Mouse (Mus musculus): ENCODE measurements around the gene Ablim1. TPM values are rescaled to one million over a fixed set of nuclear protein-coding genes. Genes with fewer than 3 reads are reported as not detected.

Gene Ablim1
- polyA plus RNA-seq, 1 experiment from 2014 or later, result 52.8 TPM

DNA sequence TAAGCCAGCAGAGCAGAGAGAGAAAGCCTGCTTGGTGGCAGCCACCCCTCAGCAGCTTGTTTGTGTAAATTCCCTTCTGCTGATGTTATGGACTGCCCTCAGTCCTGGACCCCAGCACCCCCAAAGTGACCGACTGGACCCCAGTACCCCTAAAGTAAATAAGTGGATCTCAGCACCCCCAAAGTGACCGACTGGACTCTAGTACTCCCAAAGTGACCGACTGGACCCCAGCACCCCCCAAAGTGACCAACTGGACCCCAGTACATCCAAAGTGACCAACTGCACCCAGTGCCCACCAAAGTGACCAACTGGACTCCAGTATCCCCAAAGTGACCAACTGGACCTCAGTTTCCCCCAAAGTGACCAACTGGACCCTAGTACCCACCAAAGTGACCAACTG is 208.7 kb downstream of the Ablim1 start:
- WGBS, result 98% methylated on average over 3 of the region's 3 CpGs
- Histone ChIP-seq H3K9ac (replicated peaks; ENCODE audit: low read length) (no peak overlapping the region), H3K36me3 (ENCODE audit: control insufficient read depth, insufficient read depth, low read length) (no peaks in the 10 kb centered on the region), H3K27ac (replicated peaks; ENCODE audit: low read depth, low read length) (no peak overlapping the region), H3K4me2 (ENCODE audit: low read length) (no peak overlapping the region), H3K4me1 (ENCODE audit: control insufficient read depth, insufficient read depth, low read length) (no peaks in the 10 kb centered on the region), H3K27me3 (ENCODE audit: control insufficient read depth, insufficient read depth, low read length) (no peaks in the 10 kb centered on the region), H3K4me3 (replicated peaks; ENCODE audit: low read depth, low read length) (no peak overlapping the region), H3K9me3 (ENCODE audit: control insufficient read depth, low read length) (no peaks in the 10 kb centered on the region)
- ATAC-seq (ENCODE audit: low FRiP score, low TSS enrichment) (no peak), DNase-seq (no peak)

- no peak overlapping the region for H3K9ac ChIP-seq (replicated peaks; ENCODE audit: low read length)
- H3K36me3 ChIP-seq (ENCODE audit: control insufficient read depth, insufficient read depth, low read length), result no peaks in the 10 kb centered on the region
- ATAC-seq (ENCODE audit: low FRiP score, low TSS enrichment) (no peak), DNase-seq (no peak)
- H3K27me3 ChIP-seq (ENCODE audit: control insufficient read depth, insufficient read depth, low read length), result no peaks in the 10 kb centered on the region
- no peak overlapping the region for H3K4me2 ChIP-seq (ENCODE audit: low read length)
- H3K4me3 ChIP-seq (replicated peaks; ENCODE audit: low read depth, low read length), result no peak overlapping the region
- H3K4me1 ChIP-seq (ENCODE audit: control insufficient read depth, insufficient read depth, low read length), result no peaks in the 10 kb centered on the region
- no peak overlapping the region for H3K27ac ChIP-seq (replicated peaks; ENCODE audit: low read depth, low read length)
- 72% methylated on average over 6 of the region's 6 CpGs for WGBS
- H3K9me3 ChIP-seq (ENCODE audit: control insufficient read depth, low read length), result no peaks in the 10 kb centered on the region
Observed at GRCm38 (mm10) chr19:57105156-57105555, 209.6 kb downstream of the Ablim1 start.

DNA sequence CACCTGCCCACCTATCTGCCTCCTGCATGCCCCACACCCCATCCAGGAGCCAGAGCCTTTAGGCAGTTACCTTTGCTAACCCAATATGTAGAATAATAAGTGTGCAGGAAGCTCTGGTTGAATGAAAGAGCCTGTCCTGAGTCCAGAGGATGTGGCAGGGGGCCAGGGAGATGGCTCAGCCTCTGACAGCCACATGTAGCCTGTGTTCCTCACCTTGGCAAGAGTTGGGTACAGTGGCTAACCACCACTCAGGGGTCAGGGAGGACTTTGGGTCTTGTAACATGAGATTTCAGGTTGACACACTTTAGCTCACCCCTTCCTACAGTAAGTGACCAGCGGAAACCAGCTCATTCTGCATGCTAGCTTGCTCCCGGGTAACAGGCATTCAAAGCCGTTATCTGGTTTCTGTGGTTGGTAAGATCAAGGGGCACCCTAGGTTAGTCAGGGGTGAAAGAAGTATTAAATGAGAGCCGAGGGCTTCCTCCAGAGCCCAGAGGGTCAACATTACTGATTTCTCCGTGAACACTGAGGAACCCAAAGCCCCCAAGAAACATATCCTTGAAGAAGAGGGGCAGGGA is 210.5 kb downstream of the Ablim1 start:
- Histone ChIP-seq H3K27ac (replicated peaks; ENCODE audit: low read depth, low read length) (0 out of 2 replicates have a peak overlapping the region, but pooled peaks have one; percentile 5), H3K4me3 (replicated peaks; ENCODE audit: low read depth, low read length) (no peak overlapping the region), H3K36me3 (ENCODE audit: control insufficient read depth, insufficient read depth, low read length) (no peaks in the 10 kb centered on the region), H3K9me3 (ENCODE audit: control insufficient read depth, low read length) (no peaks in the 10 kb centered on the region), H3K4me1 (ENCODE audit: control insufficient read depth, insufficient read depth, low read length) (no peaks in the 10 kb centered on the region), H3K27me3 (ENCODE audit: control insufficient read depth, insufficient read depth, low read length) (no peaks in the 10 kb centered on the region), H3K4me2 (ENCODE audit: low read length) (no peak overlapping the region), H3K9ac (replicated peaks; ENCODE audit: low read length) (no peak overlapping the region)
- no peak for ATAC-seq (ENCODE audit: low FRiP score, low TSS enrichment)
- 73% methylated on average over 5 of the region's 5 CpGs for WGBS
- no peak for DNase-seq

DNA sequence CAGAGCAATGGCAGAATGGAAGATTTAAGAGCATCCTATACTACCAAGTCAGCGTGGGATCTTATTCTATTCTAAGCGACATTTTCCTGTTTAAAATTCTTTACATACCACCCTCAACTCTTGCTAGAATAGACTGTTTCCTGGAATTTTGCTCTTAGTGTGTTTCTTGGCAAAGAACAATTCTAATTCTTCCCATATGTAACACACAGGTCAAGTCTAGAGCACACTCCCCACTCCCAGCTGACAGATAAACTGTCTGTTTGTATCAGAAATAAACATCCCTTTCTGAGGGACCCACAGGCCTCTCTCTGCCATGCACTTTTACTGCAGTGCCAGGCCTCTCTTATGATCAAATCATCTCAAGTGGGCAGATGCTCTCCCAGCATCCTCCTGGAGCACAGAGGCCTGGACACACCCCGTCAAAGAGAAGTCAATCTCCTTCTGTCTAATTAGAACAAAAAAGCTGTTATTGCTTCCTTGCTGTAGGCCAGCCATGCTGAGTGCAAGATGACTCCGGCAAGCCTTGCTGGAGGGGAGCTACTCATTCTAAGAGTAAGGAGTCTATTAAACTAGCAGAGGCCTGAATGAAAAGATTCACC is 211.3 kb downstream of the Ablim1 start:
- 87% methylated on average over 4 of the region's 4 CpGs for WGBS
- Histone ChIP-seq H3K27ac (replicated peaks; ENCODE audit: low read depth, low read length) (no peak overlapping the region), H3K4me3 (replicated peaks; ENCODE audit: low read depth, low read length) (no peak overlapping the region), H3K4me2 (ENCODE audit: low read length) (no peak overlapping the region), H3K9ac (replicated peaks; ENCODE audit: low read length) (no peak overlapping the region), H3K4me1 (ENCODE audit: control insufficient read depth, insufficient read depth, low read length) (no peaks in the 10 kb centered on the region), H3K9me3 (ENCODE audit: control insufficient read depth, low read length) (no peaks in the 10 kb centered on the region), H3K27me3 (ENCODE audit: control insufficient read depth, insufficient read depth, low read length) (no peaks in the 10 kb centered on the region), H3K36me3 (ENCODE audit: control insufficient read depth, insufficient read depth, low read length) (no peaks in the 10 kb centered on the region)
- ATAC-seq (ENCODE audit: low FRiP score, low TSS enrichment) (no peak), DNase-seq (no peak)

DNA sequence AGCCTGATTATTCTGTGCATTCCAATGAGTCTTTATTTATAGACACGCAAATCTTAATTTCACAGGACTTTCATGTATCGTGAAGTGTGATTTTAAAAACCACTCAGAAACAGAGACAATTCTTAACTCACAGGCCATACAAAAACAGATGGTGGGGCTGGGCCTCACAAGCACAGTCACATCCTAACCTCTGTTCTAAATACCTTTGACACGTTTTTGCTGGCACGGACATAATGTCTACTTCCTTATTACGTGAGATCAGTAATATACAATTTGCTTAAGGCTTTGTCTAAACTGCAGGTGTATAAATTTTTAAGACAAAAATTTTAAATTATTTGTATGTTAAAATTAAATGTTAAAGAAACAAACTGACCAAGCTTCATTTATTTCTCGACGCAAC is 212.7 kb downstream of the Ablim1 start:
- Histone ChIP-seq H3K9ac (replicated peaks; ENCODE audit: low read length) (no peak overlapping the region), H3K4me3 (replicated peaks; ENCODE audit: low read depth, low read length) (no peak overlapping the region), H3K4me2 (ENCODE audit: low read length) (no peak overlapping the region), H3K4me1 (ENCODE audit: control insufficient read depth, insufficient read depth, low read length) (no peaks in the 10 kb centered on the region), H3K27ac (replicated peaks; ENCODE audit: low read depth, low read length) (no peak overlapping the region), H3K27me3 (ENCODE audit: control insufficient read depth, insufficient read depth, low read length) (no peaks in the 10 kb centered on the region), H3K36me3 (ENCODE audit: control insufficient read depth, insufficient read depth, low read length) (no peaks in the 10 kb centered on the region), H3K9me3 (ENCODE audit: control insufficient read depth, low read length) (no peaks in the 10 kb centered on the region)
- 93% methylated on average over 7 of the region's 7 CpGs for WGBS
- no peak for ATAC-seq (ENCODE audit: low FRiP score, low TSS enrichment)
- no peak for DNase-seq

- Histone ChIP-seq H3K36me3 (ENCODE audit: control insufficient read depth, insufficient read depth, low read length) (no peaks in the 10 kb centered on the region), H3K9ac (replicated peaks; ENCODE audit: low read length) (no peak overlapping the region), H3K4me1 (ENCODE audit: control insufficient read depth, insufficient read depth, low read length) (no peaks in the 10 kb centered on the region), H3K4me2 (ENCODE audit: low read length) (no peak overlapping the region), H3K27me3 (ENCODE audit: control insufficient read depth, insufficient read depth, low read length) (no peaks in the 10 kb centered on the region), H3K9me3 (ENCODE audit: control insufficient read depth, low read length) (no peaks in the 10 kb centered on the region), H3K27ac (replicated peaks; ENCODE audit: low read depth, low read length) (no peak overlapping the region), H3K4me3 (replicated peaks; ENCODE audit: low read depth, low read length) (no peak overlapping the region)
- DNase-seq (no peak), ATAC-seq (ENCODE audit: low FRiP score, low TSS enrichment) (no peak)
- 95% methylated on average over 11 of the region's 11 CpGs for WGBS
Observed at GRCm38 (mm10) chr19:57100753-57101446, 213.8 kb downstream of the Ablim1 start.

DNA sequence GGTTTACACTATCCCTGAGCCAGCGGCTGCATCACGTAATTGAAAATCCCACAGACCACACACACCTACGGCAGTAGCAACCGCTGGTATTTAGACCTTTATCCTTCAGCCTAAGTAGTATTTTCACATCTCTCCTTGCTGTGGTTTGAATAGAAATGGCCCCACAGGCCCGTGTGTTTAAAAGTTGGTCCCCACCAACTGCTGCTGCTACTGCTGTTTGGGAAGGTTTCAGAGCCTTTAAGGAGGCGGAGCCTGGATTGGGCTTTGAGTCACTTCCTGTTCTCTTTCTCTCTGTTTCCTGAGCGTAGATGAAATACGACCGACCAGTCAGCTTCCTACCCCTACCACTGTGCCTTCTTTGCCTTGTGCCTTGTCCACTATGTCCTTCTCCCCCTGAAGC is 214.7 kb downstream of the Ablim1 start:
- Histone ChIP-seq H3K9me3 (ENCODE audit: control insufficient read depth, low read length) (no peaks in the 10 kb centered on the region), H3K4me3 (replicated peaks; ENCODE audit: low read depth, low read length) (no peak overlapping the region), H3K9ac (replicated peaks; ENCODE audit: low read length) (no peak overlapping the region), H3K36me3 (ENCODE audit: control insufficient read depth, insufficient read depth, low read length) (no peaks in the 10 kb centered on the region), H3K27ac (replicated peaks; ENCODE audit: low read depth, low read length) (no peak overlapping the region), H3K4me2 (ENCODE audit: low read length) (no peak overlapping the region), H3K27me3 (ENCODE audit: control insufficient read depth, insufficient read depth, low read length) (no peaks in the 10 kb centered on the region), H3K4me1 (ENCODE audit: control insufficient read depth, insufficient read depth, low read length) (no peaks in the 10 kb centered on the region)
- no peak for ATAC-seq (ENCODE audit: low FRiP score, low TSS enrichment)
- no peak for DNase-seq
- WGBS, result 91% methylated on average over 9 of the region's 9 CpGs

DNA sequence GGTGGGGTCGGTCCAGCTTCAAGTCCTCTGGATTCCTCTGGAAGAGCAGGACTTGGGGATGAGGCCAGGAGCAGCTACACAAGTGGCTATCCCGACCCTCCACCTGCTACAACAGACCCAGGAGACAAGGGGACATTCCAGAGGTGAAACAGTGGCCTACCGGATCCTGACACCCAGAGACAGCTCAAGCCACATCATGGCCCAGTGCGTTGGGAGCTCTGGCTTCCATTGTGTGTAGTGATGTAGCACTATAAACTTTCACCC is 215.7 kb downstream of the Ablim1 start:
- no peak overlapping the region for H3K4me3 ChIP-seq (replicated peaks; ENCODE audit: low read depth, low read length)
- no peak for ATAC-seq (ENCODE audit: low FRiP score, low TSS enrichment)
- no peak for DNase-seq
- no peaks in the 10 kb centered on the region for H3K36me3 ChIP-seq (ENCODE audit: control insufficient read depth, insufficient read depth, low read length)
- no peaks in the 10 kb centered on the region for H3K4me1 ChIP-seq (ENCODE audit: control insufficient read depth, insufficient read depth, low read length)
- no peaks in the 10 kb centered on the region for H3K27me3 ChIP-seq (ENCODE audit: control insufficient read depth, insufficient read depth, low read length)
- H3K9ac ChIP-seq (replicated peaks; ENCODE audit: low read length), result no peak overlapping the region
- peak overlapping the region; percentile 37; the same call in 1 of the 2 replicates for H3K27ac ChIP-seq (replicated peaks; ENCODE audit: low read depth, low read length)
- no peak overlapping the region for H3K4me2 ChIP-seq (ENCODE audit: low read length)
- 88% methylated on average over 4 of the region's 4 CpGs for WGBS
- H3K9me3 ChIP-seq (ENCODE audit: control insufficient read depth, low read length), result no peaks in the 10 kb centered on the region
